Mouse (Mus musculus) forelimb bud, embryonic 11.5 days (tissue): ENCODE results near the gene Bicdl1.
A peak's percentile ranks its signal among the peaks of the same experiment; 100 is the strongest.

ENCODE experiments used
- DNase-seq: peaks from one replicate; pipeline ENCODE4 v3.0.0-alpha.2; 2012; ENCODE audit warnings: low read depth, low spot score

Bicdl1 gene

GRCm38 (mm10) chr5:115626237-115626886 lies 105.1 kb downstream of the Bicdl1 start:
- DNase-seq: no peak

- no peak for DNase-seq
Measured at GRCm38 (mm10) chr5:115623694-115624440, 107.6 kb downstream of the Bicdl1 start.

- DNase-seq: no peak
Measured at GRCm38 (mm10) chr5:115622686-115623085, 108.7 kb downstream of the Bicdl1 start.

GRCm38 (mm10) chr5:115619690-115620089 lies 111.7 kb downstream of the Bicdl1 start:
- no peak for DNase-seq

GRCm38 (mm10) chr5:115614948-115615347 lies 116.5 kb downstream of the Bicdl1 start:
- peak; percentile 12 for DNase-seq

- DNase-seq: no peak
Measured at GRCm38 (mm10) chr5:115613332-115613731, 118.1 kb downstream of the Bicdl1 start.

- DNase-seq: no peak
Measured at GRCm38 (mm10) chr5:115611566-115611965, 119.9 kb downstream of the Bicdl1 start.

GRCm38 (mm10) chr5:115603561-115603960 lies 127.9 kb downstream of the Bicdl1 start:
- no peak for DNase-seq
